Mouse (Mus musculus) kidney, embryonic 14.5 days (tissue): ENCODE data around the gene Prlhr. TPM values are rescaled to one million over a fixed set of nuclear protein-coding genes. Genes with fewer than 3 reads are reported as not detected.

Source experiments
- polyA plus RNA-seq: library from polyadenylated mRNA; unstranded; fragments of >200 nt; fragmentation: Nextera tagmentation; extraction: Ambion mirVana; gene quantifications from 2 replicates; pipeline ENCODE4 v1.2.1, GENCODE M21; 2014

Gene Prlhr
- polyA plus RNA-seq, 1 experiment from 2014 or later = not detected

Other genes starting within 250 kb of the Prlhr start
- gene Fam204a, start 241.6 kb downstream of the Prlhr start, polyA plus RNA-seq = 72.5 and 76.9 TPM in 2 replicates
- 16.6 and 32.7 TPM in 2 replicates for gene Cacul1, start 112.7 kb upstream of the Prlhr start, polyA plus RNA-seq